Mouse (Mus musculus) cerebellum, adult 2 months (tissue): ENCODE measurements around the gene Wipf3.

Experiments
- CTCF ChIP-seq: fragments of 200-500 bp; IDR thresholded peaks from 2 replicates; pipeline ENCODE4 v1.5.1; 2011; ENCODE audit warnings: low read depth, mild to moderate bottlenecking, control low read depth, low read length, moderate library complexity, borderline replicate concordance; ENCODE audit not compliant: insufficient read depth
- POLR2A ChIP-seq: fragments of 200-500 bp; IDR thresholded peaks from 2 replicates; pipeline ENCODE4 v1.6.1; 2011; ENCODE audit warnings: low read length, control low read depth, borderline replicate concordance; ENCODE audit not compliant: insufficient read depth

DNA sequence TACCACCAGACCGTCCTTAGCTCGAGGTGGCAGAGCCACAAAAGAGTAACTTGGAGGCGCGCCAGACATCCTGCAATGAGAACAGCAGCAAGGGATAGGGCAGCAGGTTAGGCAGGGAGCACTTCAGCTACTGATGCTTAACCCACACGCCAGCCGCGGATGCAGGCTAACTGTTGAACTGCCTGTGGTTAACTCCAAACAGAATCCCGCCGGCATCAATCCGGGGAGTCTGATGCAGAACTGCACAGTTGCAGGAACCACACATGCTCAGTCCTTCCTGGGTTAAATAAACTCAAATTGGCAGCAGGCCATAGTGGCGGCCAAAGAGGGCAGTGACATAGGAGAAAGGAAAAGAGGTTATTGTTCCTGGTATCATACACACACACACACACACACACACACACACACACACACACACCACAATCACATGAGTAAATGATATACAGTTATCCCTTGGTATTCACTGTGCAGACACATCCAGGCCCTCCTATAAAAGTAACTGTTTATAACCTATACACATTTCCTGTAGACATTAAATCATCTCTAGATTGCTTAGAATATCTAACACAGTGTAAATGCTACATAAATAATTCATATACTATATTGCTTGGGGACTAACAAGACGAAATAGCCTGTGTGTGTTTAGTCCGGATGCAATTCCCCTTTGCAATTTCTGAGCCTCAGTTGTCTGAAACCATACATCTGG lies 119.1 kb downstream of the Wipf3 start:
- no peak for TF ChIP-seq CTCF
- no peak for TF ChIP-seq POLR2A
